Mouse (Mus musculus) thymus, postnatal 36 days (tissue): ENCODE measurements at regions not wholly inside any gene's neighbourhood (a gene's known extent, or its start where the extent isn't known, plus 50 kb on each side); places are given as distances from the start of the nearest gene placed in this dataset.
"Not testable (repeated sequence)": the region's sequence is repeated elsewhere in the genome, so short reads cannot be mapped to it uniquely, and the experiment has no call there.

Experiments
- DNase-seq, 2 experiments: peaks; one replicate each; pipeline ENCODE4 v3.0.0; 2022; ENCODE audit warnings: mixed read lengths in 2 of 2

- DNase-seq: no peak
These were observed 260.0 kb downstream of the Nfkbiz start for GRCm38 (mm10) chr16:55578686-55579085.

- DNase-seq: not testable (repeated sequence)
These were observed 263.0 kb downstream of the Nfkbiz start for GRCm38 (mm10) chr16:55575609-55576283.

GRCm38 (mm10) chr16:55571106-55571505 is 267.6 kb downstream of the Nfkbiz start:
- DNase-seq: no peak

- no peak for DNase-seq
These were observed 268.6 kb downstream of the Nfkbiz start for GRCm38 (mm10) chr16:55570097-55570496.

GRCm38 (mm10) chr16:55555821-55556535 is 258.2 kb upstream of the Zpld1 start:
- DNase-seq: no peak

GRCm38 (mm10) chr16:55555224-55555623 is 257.4 kb upstream of the Zpld1 start:
- no peak for DNase-seq

GRCm38 (mm10) chr16:55553896-55554295 is 256.1 kb upstream of the Zpld1 start:
- DNase-seq: no peak

GRCm38 (mm10) chr16:55551348-55551747 is 253.6 kb upstream of the Zpld1 start:
- DNase-seq: no peak

GRCm38 (mm10) chr16:55550649-55551312 is 253.0 kb upstream of the Zpld1 start:
- no peak for DNase-seq

GRCm38 (mm10) chr16:55547095-55547494 is 249.3 kb upstream of the Zpld1 start:
- DNase-seq: no peak

- DNase-seq: no peak
These were observed 242.7 kb upstream of the Zpld1 start for GRCm38 (mm10) chr16:55540336-55541015.

GRCm38 (mm10) chr16:55539179-55539578 is 241.4 kb upstream of the Zpld1 start:
- DNase-seq: no peak

- DNase-seq: no peak
These were observed 239.8 kb upstream of the Zpld1 start for GRCm38 (mm10) chr16:55537548-55537947.

- DNase-seq: no peak
These were observed 234.9 kb upstream of the Zpld1 start for GRCm38 (mm10) chr16:55532686-55533085.

GRCm38 (mm10) chr16:55530844-55531243 is 233.1 kb upstream of the Zpld1 start:
- DNase-seq: no peak

- no peak for DNase-seq
These were observed 229.9 kb upstream of the Zpld1 start for GRCm38 (mm10) chr16:55527680-55528079.

GRCm38 (mm10) chr16:55526230-55526842 is 228.6 kb upstream of the Zpld1 start:
- DNase-seq: no peak

GRCm38 (mm10) chr16:55523264-55523663 is 225.5 kb upstream of the Zpld1 start:
- DNase-seq: no peak

GRCm38 (mm10) chr16:55522283-55522682 is 224.5 kb upstream of the Zpld1 start:
- no peak for DNase-seq

GRCm38 (mm10) chr16:55521421-55521971 is 223.7 kb upstream of the Zpld1 start:
- DNase-seq: no peak

- DNase-seq: no peak
These were observed 222.3 kb upstream of the Zpld1 start for GRCm38 (mm10) chr16:55520077-55520476.

- no peak for DNase-seq
These were observed 221.9 kb upstream of the Zpld1 start for GRCm38 (mm10) chr16:55519646-55520045.

GRCm38 (mm10) chr16:55516994-55517393 is 219.2 kb upstream of the Zpld1 start:
- DNase-seq: no peak
